13 mouse cellular contexts compared by ENCODE assay signal in genomic region chr13:45762278-45762677, GRCm38 (mm10).
DNase-seq lines count a peak whose midpoint lies in the region; ATAC-seq and TF ChIP-seq lines count a peak whose summit lies in the region.
"Had no signal": no experiment of that assay in that cellular context is flagged by ENCODE, and none has a peak within 500 bp of the region (broad histone marks: within the 10 kb centered on the region; RNA-seq: fewer than 3 reads in every experiment).

No protein-coding gene starts in this region.

- no peaks in the 10 kb centered on the region for H3K4me1 ChIP-seq in hindbrain, postnatal 0 days (ENCODE audit: insufficient read depth, low read length)
- no peaks in the 10 kb centered on the region for H3K4me1 ChIP-seq in hindbrain, embryonic 13.5 days (replicated peaks)
- H3K4me1 ChIP-seq in brown adipose tissue, adult 24 weeks (ENCODE audit: control insufficient read depth, insufficient read depth, insufficient read length, low read length): 0 out of 2 replicates have a peak, but pooled peaks cover 2% of the 10 kb centered on the region
- H3K4me1 ChIP-seq: liver, embryonic 12.5 days had no signal

- no peak overlapping the region for H3K4me2 ChIP-seq in hindbrain, postnatal 0 days (ENCODE audit: low read depth, low read length)
- H3K4me2 ChIP-seq in hindbrain, embryonic 13.5 days: no peak overlapping the region
- H3K4me2 ChIP-seq: embryonic facial prominence, embryonic 13.5 days; heart, embryonic 13.5 days; liver, embryonic 12.5 days had no signal

- no peak for ATAC-seq in hindbrain, postnatal 0 days
- ATAC-seq in hindbrain, embryonic 13.5 days (ENCODE audit: low FRiP score): no peak
- ATAC-seq: intestine, embryonic 16.5 days; liver, embryonic 12.5 days had no signal

- DNase-seq in hindbrain, postnatal 0 days (ENCODE audit: low spot score): peak; percentile 57
- DNase-seq in cerebellum, postnatal 10 days: peak; percentile 77 to 79
- DNase-seq in heart, adult 8-10 months (ENCODE audit: low spot score): peak; percentile 51
- no peak for DNase-seq in layer of hippocampus, adult 8-10 months (ENCODE audit: low spot score in 2 of 2)
- no peak for DNase-seq in ovary, postnatal 14 days (ENCODE audit: low spot score)
- DNase-seq in urinary bladder, adult 2 months (ENCODE audit: low spot score): no peak

- 52% methylated on average over 7 of the region's 7 CpGs for WGBS in hindbrain, postnatal 0 days
- WGBS in hindbrain, embryonic 13.5 days: 83% methylated on average over 7 of the region's 7 CpGs

- TF ChIP-seq CTCF in hindbrain, postnatal 0 days (IDR thresholded peaks at IDR 0.05; ENCODE audit: low read depth): no peak

- no peaks in the 10 kb centered on the region for H3K36me3 ChIP-seq in hindbrain, postnatal 0 days (ENCODE audit: insufficient read depth, low read length)
- H3K36me3 ChIP-seq in hindbrain, embryonic 13.5 days: no peaks in the 10 kb centered on the region
- H3K36me3 ChIP-seq: embryonic facial prominence, embryonic 13.5 days; liver, embryonic 12.5 days had no signal

- H3K4me3 ChIP-seq in hindbrain, postnatal 0 days (ENCODE audit: low read length): no peak overlapping the region
- H3K4me3 ChIP-seq in hindbrain, embryonic 13.5 days: no peak overlapping the region
- no peak overlapping the region for H3K4me3 ChIP-seq in brown adipose tissue, adult 24 weeks (ENCODE audit: insufficient read depth, low read depth, low read length)
- H3K4me3 ChIP-seq: embryonic facial prominence, embryonic 13.5 days; heart, embryonic 13.5 days; layer of hippocampus, adult 2 months; liver, embryonic 12.5 days had no signal

- no peak overlapping the region for H3K27ac ChIP-seq in hindbrain, postnatal 0 days
- H3K27ac ChIP-seq in hindbrain, embryonic 13.5 days: no peak overlapping the region
- peak overlapping the region; percentile 72 for H3K27ac ChIP-seq in brown adipose tissue, adult 24 weeks (replicated peaks; ENCODE audit: low read depth, low read length)
- H3K27ac ChIP-seq: embryonic facial prominence, embryonic 13.5 days; heart, embryonic 13.5 days; layer of hippocampus, adult 2 months; liver, embryonic 12.5 days had no signal

- H3K9me3 ChIP-seq in hindbrain, postnatal 0 days (ENCODE audit: low read length): no peaks in the 10 kb centered on the region
- no peaks in the 10 kb centered on the region for H3K9me3 ChIP-seq in hindbrain, embryonic 13.5 days
- H3K9me3 ChIP-seq: embryonic facial prominence, embryonic 13.5 days; heart, embryonic 13.5 days; liver, embryonic 12.5 days had no signal

- H3K9ac ChIP-seq in hindbrain, postnatal 0 days (replicated peaks; ENCODE audit: low read length): no peak overlapping the region
- no peak overlapping the region for H3K9ac ChIP-seq in hindbrain, embryonic 13.5 days
- H3K9ac ChIP-seq: embryonic facial prominence, embryonic 13.5 days; heart, embryonic 13.5 days; liver, embryonic 12.5 days had no signal

- H3K27me3 ChIP-seq in hindbrain, postnatal 0 days (ENCODE audit: insufficient read depth, low read length): no peaks in the 10 kb centered on the region
- no peaks in the 10 kb centered on the region for H3K27me3 ChIP-seq in hindbrain, embryonic 13.5 days
- H3K27me3 ChIP-seq: embryonic facial prominence, embryonic 13.5 days; heart, embryonic 13.5 days; liver, embryonic 12.5 days had no signal

Comparison
In these comparisons a context has a peak if more than half of its experiments do, and no peak if none do; other contexts are left out.
1. DNase-seq: peak in hindbrain, postnatal 0 days (single experiment), cerebellum, postnatal 10 days (2 of 2) and heart, adult 8-10 months (single experiment); none in layer of hippocampus, adult 8-10 months (0 of 2), ovary, postnatal 14 days (single experiment) and urinary bladder, adult 2 months (single experiment).